Mouse (Mus musculus) cerebellum, postnatal 25 days (tissue): ENCODE data around the gene Acin1.

Source experiments
- DNase-seq, 2 experiments: peaks; one replicate each; pipeline ENCODE4 v3.0.0; 2021; ENCODE audit warnings: mixed read lengths in 2 of 2

Gene Acin1

DNA sequence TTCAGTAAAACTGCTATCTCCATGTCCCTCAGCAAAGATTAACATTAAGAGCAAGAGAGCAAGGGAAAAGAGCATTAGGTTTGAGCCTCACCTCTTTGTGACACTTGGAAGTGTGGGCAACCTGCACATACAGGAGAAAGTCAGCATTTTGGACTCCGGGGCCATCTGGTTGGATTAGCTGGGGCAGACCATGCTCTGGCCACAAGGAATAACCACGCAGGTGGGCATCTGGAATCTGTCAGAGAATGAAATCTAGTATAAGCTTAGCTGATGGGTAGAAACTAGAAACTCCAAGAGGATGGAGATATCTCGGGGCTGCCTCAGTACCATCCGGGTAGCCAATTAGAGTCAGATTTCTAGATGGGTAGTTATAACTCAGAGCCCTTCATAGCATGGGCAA, 10.0 kb upstream of the Acin1 start:
- DNase-seq = no peak

DNA sequence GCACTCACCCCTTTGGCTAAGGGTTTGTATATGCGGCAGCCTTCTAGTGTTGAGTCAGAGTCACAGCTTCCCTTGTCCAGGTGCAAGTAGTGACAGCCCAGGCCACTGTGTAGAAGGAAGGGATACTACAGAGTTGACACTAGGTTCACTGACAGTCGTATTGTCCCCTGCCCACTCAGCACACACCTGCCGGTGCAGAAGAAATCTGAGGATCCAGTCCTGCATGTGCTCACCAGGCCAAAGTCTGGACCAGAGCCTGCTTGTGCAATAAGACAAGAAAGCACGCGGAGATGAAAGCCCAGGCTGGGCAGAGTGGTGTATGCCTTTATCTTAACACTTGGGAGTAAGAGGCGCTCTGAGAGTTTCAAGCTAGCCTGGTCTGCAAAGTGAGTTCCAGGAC, 8.3 kb upstream of the Acin1 start:
- no peak for DNase-seq

DNA sequence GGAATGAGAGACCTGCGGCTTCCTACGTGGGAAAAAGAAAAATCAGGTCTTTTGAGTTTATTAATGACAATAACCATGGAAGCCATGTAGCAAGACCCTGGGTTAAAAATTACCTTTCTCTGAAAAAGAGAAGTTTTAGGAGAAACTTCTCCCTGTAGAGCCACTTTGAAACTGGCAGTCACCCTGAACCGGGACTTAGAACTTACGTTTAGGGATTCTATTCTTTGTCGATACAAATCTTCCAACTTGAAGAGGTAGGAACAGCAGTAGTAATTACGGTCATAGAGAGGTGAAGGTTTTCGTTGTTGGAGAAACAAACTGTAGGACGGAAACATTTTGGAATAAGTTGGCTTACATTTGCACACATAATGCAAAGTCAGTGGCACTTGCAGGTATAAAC, 520 bp upstream of the Acin1 start:
- no peak for DNase-seq

DNA sequence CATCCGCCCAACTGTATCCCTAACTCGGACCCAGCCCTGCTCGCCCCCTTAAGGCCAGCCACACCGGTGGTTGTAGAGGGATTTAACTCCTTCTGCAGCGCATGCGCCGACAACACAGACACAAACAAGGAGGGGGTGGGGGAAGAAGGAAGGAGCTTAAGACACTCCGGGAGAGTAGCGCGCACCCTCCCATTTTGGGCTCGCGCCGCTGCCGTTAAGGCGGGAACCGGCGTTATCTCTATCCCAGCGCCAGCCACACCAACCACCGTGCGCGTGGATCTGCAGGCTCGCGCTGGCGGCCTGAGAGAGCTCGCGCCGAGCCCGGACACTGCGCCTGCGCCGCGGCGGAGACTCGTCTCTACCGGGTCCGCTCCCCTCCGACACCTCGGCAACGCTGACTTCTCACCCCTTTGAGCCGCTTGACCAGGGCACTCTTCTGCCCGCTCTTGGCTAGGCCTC, 639 bp downstream of the Acin1 start, which contains the start of gene 1700123O20Rik:
Gene 1700123O20Rik, plus strand, starts transcription at position 154 of the 459 bp plus-strand sequence.
- no peak for DNase-seq

DNA sequence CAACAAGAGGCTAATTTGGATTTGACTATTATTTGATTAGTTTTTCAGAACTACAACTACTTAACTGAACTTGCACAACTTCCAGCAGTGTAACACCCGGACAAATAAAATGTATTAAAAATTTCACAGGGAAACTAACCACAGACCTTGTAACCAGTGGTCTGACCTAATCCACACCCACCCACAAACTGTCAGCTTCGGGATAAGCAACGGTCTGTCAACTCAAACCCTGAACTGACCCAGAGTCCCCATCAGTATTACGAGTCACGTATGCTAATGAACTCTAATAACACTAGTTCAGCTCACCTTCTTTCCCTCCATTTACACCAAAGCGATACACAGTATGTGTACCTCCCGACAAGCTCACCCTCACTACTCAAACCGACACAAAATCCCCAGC, 1.3 kb downstream of the Acin1 start:
- no peak for DNase-seq

DNA sequence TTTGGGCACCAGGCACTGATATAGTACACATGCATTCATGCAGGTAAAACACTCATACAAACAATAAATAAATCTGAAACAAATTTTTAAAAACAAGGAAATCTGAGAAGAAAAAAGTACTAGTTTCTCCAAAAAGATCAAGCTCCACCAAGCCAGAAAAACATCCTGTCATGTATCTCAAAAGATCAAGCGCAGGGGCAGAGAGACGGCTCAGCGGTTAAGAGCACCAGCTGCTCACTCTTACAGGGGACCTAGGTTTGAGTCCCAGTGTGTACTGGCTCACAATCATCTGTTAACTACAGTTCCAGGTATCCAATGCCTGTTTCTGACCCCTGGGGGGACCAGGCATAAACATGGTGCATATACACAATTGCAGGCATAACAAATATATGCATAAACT, 4.3 kb downstream of the Acin1 start:
- no peak for DNase-seq

DNA sequence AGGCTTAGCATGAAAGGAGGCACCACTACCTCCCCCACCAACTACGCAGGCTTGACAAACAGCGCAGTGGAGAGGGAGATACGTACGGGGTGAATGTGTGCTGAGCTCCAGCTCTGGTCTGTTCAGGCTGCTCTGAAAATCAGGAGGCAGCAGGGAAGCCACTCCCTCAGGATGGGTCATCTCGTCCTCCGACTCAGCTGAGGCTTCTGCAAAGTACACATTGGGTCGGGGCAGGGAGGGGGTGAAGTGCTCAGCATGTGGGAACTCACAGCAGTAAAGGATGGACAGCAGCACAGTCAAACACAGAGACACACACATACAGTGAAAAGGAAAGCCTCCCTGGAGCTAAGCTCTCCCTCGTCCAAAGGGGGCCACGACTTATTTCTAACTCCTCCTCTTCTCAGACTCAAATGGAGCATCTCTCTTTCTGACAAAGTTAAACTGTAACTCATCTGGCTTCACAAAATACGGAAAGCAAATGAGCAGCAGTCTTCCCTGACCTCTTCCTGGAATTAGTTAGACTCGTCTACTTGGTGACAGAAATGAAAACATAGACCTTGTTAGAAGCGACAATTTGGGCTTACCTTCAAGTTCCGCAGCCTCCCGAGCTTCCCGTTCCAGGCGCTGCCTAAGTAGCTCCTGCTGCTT, 8.0 kb downstream of the Acin1 start:
- no peak for DNase-seq

DNA sequence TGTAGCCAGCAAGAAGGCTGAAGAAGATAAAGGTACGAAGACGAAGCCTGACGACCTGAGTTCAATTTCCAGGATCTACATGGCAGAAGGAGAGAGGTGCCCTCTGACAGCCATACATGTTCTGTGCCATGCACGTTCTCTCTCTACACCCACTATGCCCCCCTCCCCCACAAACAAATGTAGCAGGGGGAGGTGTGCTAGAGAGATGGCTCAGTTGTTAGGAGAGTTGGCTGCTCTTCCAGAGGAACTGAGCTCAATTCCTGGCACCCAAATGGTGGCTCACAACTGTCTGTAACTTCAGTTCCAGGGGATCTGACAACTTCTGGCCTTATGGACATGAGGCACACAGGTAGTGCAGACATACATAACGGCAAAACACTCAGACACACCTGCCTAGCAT, 10.4 kb downstream of the Acin1 start:
- no peak for DNase-seq

DNA sequence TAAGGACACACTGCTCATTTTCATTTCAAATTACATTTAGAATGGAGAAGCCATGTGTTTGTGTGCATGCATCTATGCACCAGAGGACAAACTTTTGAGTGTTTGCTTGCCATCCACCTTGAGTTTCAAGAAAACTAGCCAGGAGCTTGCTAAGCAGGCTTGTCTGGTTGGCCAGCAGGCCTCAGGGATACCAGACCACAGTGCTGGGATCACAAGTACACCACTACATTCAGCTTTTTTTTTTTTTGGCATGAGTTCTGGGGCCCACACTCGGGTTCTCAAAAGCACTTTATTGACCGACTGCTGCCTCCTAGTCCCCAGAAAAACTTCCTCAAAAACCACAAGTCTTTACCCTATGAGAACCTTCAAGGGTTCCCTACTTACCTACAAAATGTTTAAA, 12.4 kb downstream of the Acin1 start:
- DNase-seq = no peak

DNA sequence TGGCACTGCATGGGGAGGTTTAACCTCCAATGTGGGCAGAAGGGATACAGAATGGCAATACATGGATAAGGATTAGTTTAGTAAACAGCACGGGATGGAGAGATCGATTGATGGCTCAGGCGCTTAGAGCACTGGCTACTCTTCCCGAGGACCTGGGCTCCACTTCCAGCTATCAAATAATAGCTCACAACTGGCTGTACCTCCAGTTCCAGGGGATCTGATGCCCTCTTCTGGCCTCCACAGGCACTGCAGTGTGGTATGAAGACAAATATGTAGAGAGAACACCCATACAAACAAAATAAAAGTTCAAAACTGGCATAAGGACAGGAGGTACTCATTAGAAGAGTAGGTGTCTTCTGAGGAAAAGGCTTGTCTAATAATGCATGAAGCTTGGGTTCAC, 17.4 kb downstream of the Acin1 start:
- DNase-seq = peak; percentile 47 to 68

DNA sequence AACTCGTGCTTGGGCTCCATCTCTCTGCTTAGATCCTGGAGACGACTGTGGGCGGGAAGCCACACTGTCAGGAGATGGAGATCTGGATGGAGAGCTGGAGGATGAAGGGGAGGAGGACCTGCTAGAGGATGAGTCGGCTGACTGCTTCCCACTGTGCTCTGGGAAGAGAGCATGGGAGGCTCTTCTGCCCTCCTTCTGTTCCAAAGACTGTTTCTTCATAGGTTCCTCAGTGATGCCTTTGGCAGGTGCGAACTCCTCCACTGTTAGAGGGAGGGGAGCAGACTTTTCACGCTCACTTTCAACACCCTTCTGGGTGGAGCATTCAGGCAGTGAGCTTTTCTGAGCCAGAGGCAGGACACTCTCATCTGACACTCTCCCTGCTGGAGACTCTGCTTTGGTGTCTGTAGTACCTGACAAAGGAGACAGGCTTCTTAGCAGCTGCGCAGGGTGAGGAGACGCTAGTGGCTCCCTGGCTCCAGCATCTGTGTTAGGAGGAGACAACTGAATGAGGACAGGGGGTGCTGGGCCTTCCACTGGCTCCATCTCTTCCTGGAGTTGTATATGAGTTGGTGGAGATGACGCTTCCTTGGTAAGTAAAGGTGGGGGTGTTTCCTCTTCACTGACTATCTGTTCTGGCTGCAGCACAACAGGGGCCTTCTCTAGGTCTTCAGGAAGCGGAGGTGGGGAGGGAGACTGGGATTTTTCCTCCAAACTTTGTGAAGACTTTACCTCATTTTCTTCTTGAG, 22.1 kb downstream of the Acin1 start:
- DNase-seq = no peak

DNA sequence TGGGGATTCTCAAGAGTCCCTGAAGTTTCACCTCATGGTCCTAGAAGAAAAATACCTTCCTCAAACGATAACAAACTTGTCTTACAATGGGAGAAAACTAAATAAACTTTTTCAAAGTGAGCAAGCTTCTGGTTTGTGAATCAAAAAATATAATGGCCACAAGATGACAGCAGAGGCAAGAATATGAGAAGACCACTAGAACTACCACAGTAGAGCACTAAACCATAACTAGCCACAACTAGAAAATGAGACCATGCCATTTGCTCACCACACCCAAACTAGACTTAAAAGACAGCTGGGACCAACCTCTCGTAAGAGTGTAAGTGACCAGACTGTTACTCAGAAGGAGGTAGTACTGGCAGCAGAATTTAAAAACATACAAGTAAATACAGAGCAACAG, 26.7 kb downstream of the Acin1 start:
- DNase-seq = no peak

DNA sequence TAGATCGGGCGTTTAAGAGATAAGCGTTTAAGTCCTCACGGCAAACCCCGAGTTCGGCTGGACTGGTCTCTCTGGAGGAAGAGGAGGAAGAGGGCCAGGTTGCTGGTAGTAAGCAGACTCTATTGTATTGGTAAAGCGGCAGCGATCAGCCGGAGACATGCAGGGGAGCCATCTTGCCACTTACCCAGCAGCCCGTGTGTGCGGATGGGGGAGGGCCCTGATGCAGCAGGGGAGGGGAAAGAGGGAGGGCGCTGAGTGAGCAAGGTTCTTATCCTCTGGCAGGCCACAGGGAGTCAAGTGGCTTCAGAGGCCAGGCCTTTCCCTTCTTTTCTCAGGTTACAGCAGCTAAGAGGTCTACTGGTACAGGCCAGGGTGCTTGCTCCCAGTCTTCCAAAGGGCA, 33.2 kb downstream of the Acin1 start:
- peak; percentile 84 to 89 for DNase-seq

DNA sequence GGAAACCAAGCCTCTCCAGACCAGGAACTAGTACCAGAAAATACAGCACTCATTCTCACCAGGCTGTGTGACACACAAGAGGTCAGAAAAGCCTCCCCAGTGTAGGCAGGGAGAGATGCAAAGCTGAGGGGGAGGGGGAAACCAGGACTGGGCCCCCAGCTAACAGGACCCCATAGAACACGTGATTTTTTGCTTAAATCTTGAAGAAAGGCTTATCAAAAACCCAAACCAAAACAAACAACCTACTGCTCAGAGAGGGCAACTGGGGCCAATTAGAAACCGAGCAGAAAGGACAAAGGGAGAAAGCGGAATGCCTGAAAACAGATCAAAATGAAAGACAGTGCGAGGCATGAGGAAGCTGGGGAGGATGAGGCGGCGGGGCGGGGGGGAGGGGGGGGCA, 33.9 kb downstream of the Acin1 start:
- no peak for DNase-seq

DNA sequence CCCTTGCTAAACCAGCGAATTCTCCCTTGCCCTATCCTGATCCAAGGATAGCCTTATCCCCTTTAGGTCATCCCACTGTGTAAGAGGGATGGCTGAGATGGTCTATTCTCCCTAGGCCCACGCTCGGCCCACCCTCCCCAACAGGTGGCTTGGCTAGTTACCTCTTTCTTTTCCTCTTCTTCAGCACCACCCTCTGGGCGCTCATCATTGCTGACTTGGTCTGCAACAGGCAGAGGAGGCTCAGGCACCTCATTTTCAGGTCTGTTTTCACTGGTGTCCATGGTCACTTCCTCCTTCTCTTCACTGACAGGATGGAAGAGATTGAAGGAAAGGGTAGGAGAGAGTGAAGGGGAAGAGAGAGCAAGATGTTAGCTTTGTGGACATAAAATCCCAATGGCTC, 35.2 kb downstream of the Acin1 start:
- DNase-seq = no peak

DNA sequence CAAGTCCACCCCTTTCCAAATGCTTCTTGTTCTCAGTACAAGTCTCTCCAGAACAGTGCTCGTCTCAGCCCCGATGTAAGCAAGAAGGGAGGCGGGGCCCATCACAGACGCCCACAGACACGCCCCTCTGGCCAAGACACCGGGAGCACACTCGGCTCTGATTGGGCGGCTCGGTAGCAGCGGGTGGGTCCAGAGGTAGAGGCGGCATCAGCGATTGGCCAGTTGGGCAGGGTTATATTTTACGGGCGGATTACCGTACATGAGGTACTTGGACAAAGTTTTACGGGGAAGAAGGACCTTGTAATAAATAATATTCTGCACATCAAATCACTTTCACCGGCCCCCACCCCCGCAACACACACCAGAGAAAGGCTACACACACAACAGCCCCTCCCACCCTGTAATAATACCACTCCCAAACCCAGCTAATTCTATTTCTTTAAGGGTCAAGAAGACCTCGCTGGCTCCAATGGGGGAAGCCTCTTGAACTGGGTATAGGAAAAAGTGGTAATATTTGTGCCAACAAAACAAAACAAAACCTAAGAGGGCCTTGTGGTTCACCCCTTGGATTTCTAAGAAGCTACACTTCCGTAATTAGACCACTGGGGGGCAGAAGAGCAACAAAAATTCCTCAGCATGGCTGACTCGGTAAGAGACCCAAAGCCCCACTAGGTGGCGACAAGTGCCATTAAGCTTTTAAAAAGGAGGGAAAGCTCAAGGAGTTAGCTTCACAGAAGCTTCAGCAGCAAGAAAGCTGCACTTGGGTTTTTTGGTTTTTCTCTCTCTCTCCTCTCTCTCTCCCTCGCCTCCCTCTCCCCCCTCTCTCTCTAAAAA, 35.9 kb downstream of the Acin1 start:
- peak; percentile 78 to 91 for DNase-seq

DNA sequence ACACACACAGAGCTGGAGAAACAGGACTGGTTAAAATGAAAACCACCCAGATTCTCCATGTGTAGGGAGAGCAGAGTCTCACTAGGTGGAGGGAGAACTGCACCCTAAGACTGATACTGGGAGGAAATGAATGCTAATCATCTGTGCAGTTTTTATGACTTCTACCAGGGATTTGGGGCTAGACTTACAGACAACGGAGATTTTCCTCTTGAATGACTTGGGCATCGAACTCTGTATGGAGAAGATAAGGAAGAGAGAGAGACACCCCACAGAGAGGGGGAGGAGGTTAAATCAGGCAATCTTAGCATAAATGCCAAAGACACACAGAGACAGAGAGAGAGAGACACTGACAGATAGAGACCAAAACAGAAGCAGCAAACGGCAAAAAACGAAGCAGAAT, 38.8 kb downstream of the Acin1 start:
- no peak for DNase-seq

DNA sequence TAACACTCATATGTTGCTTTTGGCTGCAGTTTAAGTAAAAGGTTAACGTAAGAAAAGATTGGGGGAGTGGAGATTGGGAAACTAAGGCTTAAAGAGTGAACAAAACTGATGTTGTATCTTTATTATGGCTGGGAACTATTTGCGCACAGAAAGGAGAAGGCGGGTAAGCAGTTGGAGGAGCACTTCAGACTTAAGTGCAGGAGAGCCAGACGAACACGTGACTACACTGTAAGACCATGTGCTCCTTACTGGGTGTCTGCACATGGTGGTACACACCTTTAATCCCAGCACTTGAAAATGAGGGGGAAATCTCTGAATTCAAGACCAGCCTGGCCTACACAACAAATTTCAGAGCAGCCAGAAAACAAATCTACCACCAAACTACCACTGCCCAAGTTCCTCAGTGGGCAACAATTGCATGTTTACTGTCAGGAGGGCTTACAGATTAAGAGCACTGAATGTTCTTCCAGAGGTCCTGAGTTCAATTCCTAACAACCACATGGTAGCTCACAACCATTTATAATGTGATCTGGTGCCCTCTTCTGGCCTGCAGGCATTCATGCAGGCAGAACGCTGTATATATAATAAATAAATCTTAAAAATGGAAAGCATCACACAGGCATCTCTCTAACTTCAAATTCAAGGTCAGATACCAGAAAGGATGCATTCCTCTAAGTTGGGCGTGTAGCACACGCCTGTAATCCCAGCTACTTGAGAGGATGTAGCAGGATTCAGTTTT, 39.7 kb downstream of the Acin1 start:
- DNase-seq = no peak

DNA sequence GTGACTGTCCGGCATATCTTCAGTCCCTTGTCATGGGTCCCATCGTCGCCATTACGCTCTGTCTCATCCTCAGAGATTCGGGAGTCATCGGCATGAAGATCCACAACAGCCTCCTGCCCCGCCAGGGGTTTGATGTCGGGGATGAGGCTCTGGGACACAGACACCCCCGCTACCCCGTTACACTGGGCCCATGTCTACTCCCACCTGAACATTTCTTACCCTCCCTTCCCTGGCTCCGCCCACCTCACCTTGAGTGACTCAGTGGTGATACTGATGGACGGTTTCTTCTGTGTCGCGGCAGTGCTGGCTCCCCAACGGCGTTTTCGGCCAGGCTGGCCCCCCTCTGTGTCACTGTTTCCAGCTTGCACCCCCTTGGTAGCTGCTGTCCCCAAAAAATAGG, 40.3 kb downstream of the Acin1 start:
- no peak for DNase-seq

DNA sequence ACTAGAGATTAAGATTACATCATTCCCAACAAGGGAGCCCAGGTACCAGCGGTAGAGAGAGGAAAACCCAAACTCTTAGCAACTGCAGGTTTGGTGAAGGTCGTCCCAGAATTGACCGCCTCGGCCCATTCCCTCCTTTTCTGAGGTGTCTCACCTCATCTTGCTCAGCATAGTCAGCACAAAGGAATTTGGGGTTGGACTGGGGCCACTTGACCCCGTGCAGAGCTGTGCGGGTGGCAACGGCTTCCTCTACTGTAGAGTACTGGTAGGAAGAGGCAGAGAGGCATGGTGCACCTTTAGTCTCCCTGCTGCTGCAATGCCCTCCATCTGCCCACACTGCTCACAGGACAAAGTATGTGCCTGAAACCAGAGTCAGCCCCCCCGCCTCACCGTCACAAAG, 42.4 kb downstream of the Acin1 start:
- DNase-seq = no peak

DNA sequence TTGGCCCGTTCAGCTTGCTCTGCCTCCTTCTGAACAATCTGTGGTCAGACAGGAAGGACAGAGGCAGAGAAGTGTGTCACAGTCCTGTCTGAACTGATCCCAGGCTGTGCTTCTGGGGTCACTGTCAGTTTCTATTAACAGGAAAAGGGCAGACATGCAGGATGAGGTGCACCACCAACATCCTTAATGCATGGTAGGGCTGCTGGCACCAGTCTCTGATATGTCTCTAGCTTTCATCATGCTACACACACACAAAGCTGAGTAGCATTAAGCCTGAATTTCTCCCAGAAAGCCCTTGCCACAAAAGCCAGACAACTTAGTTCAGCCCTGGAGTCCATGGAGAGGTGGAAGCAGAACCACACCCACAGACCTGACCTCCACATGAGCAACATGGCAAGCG, 43.7 kb downstream of the Acin1 start:
- no peak for DNase-seq

DNA sequence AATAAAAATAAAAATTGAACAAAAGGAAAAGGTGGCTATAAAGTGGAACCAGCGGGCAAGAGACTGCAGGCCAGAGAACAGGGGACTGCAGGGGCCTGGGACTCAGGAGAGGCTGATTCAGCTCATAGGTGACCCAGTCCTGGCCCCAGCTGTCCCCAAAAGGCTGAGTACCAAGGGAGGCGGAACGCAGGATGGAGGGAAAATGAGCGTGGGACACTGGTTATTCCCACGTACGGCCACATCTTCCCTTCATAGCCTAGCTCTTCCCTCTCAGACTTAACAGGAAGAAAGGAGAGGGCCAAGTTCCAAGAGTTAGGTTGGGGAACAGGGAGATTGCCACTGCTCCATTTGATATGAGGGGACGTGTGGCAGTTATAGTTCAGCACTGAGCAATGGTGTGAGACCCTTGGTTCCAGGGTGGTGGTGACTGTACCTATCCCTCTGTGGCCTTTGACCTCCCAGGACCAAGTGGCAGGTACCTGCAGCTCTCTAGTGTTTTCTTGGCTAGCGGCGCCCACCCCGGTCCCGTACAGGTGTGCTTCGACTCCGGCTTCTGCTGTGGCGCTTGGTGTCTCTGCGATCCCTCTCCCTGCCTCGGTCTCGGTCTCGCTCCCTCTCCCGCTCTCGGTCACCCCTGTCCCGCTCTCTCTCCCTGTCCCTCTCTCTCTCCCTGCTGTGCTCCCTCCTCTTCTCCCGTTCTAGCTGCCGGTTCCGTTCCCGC, 44.3 kb downstream of the Acin1 start:
- peak in 1 of 2 experiments; percentile 34 for DNase-seq
